Mouse (Mus musculus): Measurements from ENCODE around the gene Gm13420. TPM values are rescaled to one million over a fixed set of nuclear protein-coding genes. Genes with fewer than 3 reads are reported as not detected.

Gene Gm13420
- polyA plus RNA-seq, 1 experiment, result 0.96 TPM

DNA sequence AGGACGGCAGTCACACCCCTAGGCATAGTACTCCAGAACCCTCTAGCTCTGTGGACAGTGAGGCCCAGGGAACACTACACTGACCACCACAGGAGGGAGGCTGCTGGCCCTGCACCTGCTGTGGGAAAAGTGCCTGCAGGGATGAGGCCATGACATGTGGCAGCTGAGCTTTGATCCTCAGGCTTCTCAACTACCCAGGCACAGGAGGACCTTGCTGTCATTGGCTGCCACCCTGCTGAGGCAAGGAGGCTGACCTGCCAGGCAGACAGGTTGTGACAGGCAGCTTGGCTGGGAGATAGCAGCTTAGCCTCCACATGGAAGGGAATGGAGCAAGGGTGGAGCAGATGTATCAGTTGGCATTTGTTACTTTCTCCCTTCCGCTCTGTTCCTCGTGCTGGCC, 46.0 kb downstream of the Gm13420 start:
- Histone ChIP-seq H3K4me1 (ENCODE audit: control insufficient read depth, insufficient read depth, low read length) (0 out of 2 replicates have a peak, but pooled peaks cover 2% of the 10 kb centered on the region), H3K27ac (ENCODE audit: insufficient read depth, low read length) (no peak overlapping the region), H3K4me3 (ENCODE audit: insufficient read depth, low read length) (no peak overlapping the region)
- no peak for TF ChIP-seq CTCF (IDR thresholded peaks at IDR 0.05; ENCODE audit: extremely low read depth, insufficient read depth, low read length)
- no peak for TF ChIP-seq POLR2A (IDR thresholded peaks at IDR 0.05; ENCODE audit: extremely low read depth, insufficient read depth, low read length)

DNA sequence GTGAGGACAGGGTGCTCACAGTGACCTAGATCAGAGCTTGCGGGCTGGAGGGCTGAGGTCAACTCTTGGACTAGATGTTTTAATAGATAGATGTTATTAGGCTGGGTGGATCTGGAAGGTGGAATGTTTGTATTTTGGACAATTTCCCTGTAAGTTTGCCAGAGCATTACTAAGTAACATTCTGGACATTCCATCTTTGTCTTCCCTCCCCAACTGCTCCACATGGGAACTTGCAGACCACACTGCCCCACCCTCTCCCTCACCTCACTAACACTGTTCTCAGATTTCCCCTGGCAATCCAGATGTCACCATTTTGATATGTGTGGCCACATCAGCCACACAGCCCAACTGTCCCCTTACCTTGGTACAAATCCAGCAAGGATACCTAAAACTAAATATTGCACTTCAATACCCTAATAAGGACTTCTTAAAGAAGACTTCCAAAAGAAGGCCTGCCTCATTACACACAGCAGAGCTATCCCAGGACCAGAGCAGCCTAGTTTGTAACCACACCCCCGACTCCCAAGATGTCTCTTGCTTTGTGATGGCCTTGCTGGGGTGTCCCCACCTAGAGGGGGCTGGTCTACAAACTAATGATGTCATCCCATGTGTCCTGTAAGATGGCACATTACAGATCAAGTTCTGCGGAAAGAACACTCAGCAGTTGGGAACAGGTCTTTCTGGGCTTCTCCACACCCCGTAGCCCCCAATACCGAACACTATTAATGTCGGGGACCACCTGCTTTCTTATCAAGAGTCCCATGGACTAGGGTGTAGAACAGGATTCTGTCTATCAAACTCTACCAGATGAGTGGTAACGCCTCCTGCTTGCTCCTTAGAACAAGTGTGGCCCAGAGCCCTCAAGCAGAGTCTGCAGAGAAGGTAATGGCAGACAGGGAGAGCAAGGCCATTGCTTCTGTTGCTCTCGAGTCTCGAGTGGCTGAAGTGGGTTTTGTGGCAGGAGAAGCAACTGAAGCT, 48.1 kb downstream of the Gm13420 start:
- Histone ChIP-seq H3K4me1 (ENCODE audit: control insufficient read depth, insufficient read depth, low read length) (0 out of 2 replicates have a peak, but pooled peaks cover 2% of the 10 kb centered on the region), H3K4me3 (ENCODE audit: insufficient read depth, low read length) (no peak overlapping the region), H3K27ac (ENCODE audit: insufficient read depth, low read length) (no peak overlapping the region)
- TF ChIP-seq POLR2A (IDR thresholded peaks at IDR 0.05; ENCODE audit: extremely low read depth, insufficient read depth, low read length), result no peak
- no peak for TF ChIP-seq CTCF (IDR thresholded peaks at IDR 0.05; ENCODE audit: extremely low read depth, insufficient read depth, low read length)

DNA sequence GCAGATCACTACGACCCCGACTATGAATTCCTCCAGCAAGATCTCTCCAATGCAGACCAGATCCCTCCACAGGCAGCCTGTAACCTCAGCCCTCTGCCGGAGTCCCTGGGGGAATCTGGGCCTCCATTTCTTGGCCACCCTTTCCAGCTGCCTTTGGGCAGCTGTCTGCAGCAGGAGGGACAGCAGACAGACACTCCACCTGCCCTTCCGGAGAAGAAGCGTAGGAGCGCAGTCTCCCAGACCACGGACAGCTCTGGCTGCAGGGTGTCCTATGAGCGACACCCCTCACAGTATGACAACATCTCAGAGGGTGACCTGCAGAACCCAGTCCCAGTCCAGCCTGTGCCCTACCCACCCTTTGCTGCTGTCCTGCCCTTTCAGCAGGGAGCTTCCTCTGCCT, 49.3 kb downstream of the Gm13420 start:
- H3K4me1 ChIP-seq (ENCODE audit: control insufficient read depth, insufficient read depth, low read length), result 0 out of 2 replicates have a peak, but pooled peaks cover 2% of the 10 kb centered on the region
- H3K4me3 ChIP-seq (ENCODE audit: insufficient read depth, low read length), result no peak overlapping the region
- TF ChIP-seq POLR2A (IDR thresholded peaks at IDR 0.05; ENCODE audit: extremely low read depth, insufficient read depth, low read length) (no peak), CTCF (IDR thresholded peaks at IDR 0.05; ENCODE audit: extremely low read depth, insufficient read depth, low read length) (no peak)
- H3K27ac ChIP-seq (ENCODE audit: insufficient read depth, low read length), result no peak overlapping the region

DNA sequence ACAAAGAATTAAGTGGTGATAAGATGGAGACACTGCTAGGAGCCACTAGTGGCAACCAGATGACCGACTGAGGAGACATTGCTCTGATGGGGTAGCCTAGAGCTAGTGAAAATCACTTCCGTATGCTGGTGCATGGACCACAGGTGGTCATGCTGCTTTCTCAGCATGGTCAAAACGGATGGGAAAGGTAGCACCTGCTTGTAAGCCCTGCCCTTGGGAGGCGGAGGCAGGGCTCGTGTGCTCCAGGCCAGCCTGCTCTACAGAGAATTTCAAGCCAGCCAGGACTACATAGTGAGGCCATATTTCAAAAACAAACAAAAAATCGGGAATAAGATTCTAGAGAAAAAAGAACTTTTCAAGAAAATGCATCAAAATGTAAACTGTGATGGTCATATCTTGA, 50.1 kb downstream of the Gm13420 start:
- H3K4me3 ChIP-seq (ENCODE audit: insufficient read depth, low read length), result no peak overlapping the region
- H3K4me1 ChIP-seq (ENCODE audit: control insufficient read depth, insufficient read depth, low read length), result 0 out of 2 replicates have a peak, but pooled peaks cover 2% of the 10 kb centered on the region
- no peak overlapping the region for H3K27ac ChIP-seq (ENCODE audit: insufficient read depth, low read length)
- TF ChIP-seq CTCF (IDR thresholded peaks at IDR 0.05; ENCODE audit: extremely low read depth, insufficient read depth, low read length), result no peak
- TF ChIP-seq POLR2A (IDR thresholded peaks at IDR 0.05; ENCODE audit: extremely low read depth, insufficient read depth, low read length), result no peak

DNA sequence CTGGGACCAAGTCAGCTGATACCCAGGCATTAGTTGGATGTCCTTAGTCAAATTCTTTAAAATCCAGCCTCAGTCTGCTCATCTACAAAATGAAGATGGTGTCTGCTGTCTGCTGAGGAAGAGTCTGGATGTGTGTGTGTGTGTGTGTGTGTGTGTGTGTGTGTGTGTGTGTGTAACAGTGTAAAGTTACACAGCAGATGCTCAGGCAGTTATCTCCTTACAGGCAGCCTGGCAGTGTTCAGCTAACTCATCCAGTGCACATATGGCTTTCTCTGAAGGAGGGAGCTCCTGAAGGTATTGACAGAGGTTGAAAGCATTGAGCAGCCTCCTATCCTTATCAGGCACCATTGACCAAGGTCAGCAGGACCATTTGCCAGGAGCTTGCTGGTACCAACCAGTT, 50.6 kb downstream of the Gm13420 start:
- 0 out of 2 replicates have a peak, but pooled peaks cover 2% of the 10 kb centered on the region for H3K4me1 ChIP-seq (ENCODE audit: control insufficient read depth, insufficient read depth, low read length)
- H3K27ac ChIP-seq (ENCODE audit: insufficient read depth, low read length), result no peak overlapping the region
- no peak for TF ChIP-seq CTCF (IDR thresholded peaks at IDR 0.05; ENCODE audit: extremely low read depth, insufficient read depth, low read length)
- TF ChIP-seq POLR2A (IDR thresholded peaks at IDR 0.05; ENCODE audit: extremely low read depth, insufficient read depth, low read length), result no peak
- H3K4me3 ChIP-seq (ENCODE audit: insufficient read depth, low read length), result no peak overlapping the region

DNA sequence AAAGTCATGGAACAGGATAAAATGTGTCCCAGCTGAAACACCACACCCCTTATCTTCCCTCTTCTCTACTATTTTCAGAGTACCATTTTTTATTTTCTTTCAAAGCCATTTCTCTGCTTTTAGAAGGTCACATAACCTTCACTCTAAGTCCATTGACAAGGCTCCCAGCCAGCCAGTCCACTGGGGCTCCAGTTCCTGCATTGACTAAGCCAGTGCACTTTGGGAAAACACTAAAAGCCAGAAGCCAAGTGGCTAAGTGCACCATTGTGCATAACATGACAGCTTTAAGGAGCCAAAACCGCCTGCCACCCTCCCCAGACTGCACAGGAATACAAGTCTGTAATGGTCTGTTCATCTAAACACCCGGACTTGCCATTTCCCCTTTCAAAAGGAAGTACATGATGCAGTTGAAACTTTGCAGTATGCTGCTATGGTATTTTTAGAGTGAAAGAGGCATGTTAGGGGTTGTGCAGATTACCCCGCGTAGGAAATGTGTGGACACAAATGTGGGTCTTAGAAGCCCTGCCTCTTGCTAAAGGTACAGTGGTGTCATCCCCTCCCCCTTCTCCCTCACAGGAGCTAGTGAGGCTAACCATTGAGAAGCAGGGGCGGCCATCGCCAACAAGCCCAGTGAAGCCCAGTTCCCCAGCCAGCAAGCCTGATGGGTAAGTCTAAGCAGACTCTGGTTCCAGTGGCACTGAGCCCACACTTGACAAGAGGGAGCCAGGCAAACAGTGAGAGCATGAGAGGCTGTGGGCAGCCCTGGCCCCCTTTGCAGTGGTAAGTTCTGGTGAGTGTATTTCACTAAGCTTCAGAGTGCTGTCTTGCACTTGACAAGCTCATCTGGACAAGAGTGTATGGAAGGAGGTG, 52.8 kb downstream of the Gm13420 start:
- 0 out of 2 replicates have a peak, but pooled peaks cover 2% of the 10 kb centered on the region for H3K4me1 ChIP-seq (ENCODE audit: control insufficient read depth, insufficient read depth, low read length)
- TF ChIP-seq POLR2A (IDR thresholded peaks at IDR 0.05; ENCODE audit: extremely low read depth, insufficient read depth, low read length) (no peak), CTCF (IDR thresholded peaks at IDR 0.05; ENCODE audit: extremely low read depth, insufficient read depth, low read length) (no peak)
- H3K4me3 ChIP-seq (ENCODE audit: insufficient read depth, low read length), result no peak overlapping the region
- no peak overlapping the region for H3K27ac ChIP-seq (ENCODE audit: insufficient read depth, low read length)

DNA sequence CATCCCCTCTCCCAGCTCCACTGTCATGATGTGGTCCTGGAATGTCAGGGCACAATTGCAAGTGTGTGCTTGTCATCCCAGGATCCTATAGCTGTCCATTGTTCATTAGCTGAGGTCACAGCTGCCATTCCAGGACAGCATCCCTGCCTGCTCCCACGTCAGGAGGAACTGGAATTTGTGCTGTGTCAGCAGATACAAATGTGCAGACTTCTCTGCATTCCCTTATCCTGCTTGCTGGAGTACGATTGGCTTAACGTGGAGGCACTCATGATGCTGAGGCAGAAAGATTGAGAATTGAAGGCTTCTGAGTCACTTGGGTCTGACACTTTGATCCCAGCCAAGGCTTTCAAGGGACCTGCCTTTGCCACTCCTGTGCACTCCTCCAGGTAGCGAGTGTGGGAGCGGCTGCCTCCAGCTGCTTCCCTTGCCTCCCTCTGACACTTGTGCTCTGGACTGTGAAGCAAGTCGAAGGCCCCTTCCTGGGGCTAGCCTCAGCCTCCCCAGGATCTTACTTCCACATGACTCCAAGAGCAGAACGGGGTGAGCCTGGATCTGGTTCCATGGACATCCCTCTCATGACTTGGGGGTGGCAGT, 55.2 kb downstream of the Gm13420 start:
- H3K4me3 ChIP-seq (ENCODE audit: insufficient read depth, low read length), result no peak overlapping the region
- 0 out of 2 replicates have a peak, but pooled peaks cover 2% of the 10 kb centered on the region for H3K4me1 ChIP-seq (ENCODE audit: control insufficient read depth, insufficient read depth, low read length)
- TF ChIP-seq POLR2A (IDR thresholded peaks at IDR 0.05; ENCODE audit: extremely low read depth, insufficient read depth, low read length) (no peak), CTCF (IDR thresholded peaks at IDR 0.05; ENCODE audit: extremely low read depth, insufficient read depth, low read length) (no peak)
- no peak overlapping the region for H3K27ac ChIP-seq (ENCODE audit: insufficient read depth, low read length)

Other genes with a start within 250 kb of the Gm13420 start
- gene Rapgef1, start 132.0 kb downstream of the Gm13420 start, polyA plus RNA-seq (2012; rRNA removed), result 85.8 and 91.8 TPM in 2 replicates
- not detected in 2 replicates for gene Gm13547, start 7.6 kb upstream of the Gm13420 start, polyA plus RNA-seq (2012; rRNA removed)
- gene Coq4, start 35.8 kb upstream of the Gm13420 start, polyA plus RNA-seq (2012; rRNA removed), result 39.0 and 42.6 TPM in 2 replicates
- 37.6 and 40.0 TPM in 2 replicates for gene Trub2, start 36.8 kb upstream of the Gm13420 start, polyA plus RNA-seq (2012; rRNA removed)
- gene Slc27a4, start 50.9 kb upstream of the Gm13420 start, polyA plus RNA-seq (2012; rRNA removed), result 74.2 and 77.1 TPM in 2 replicates
- 68.6 and 75.0 TPM in 2 replicates for gene Urm1, start 68.4 kb upstream of the Gm13420 start, polyA plus RNA-seq (2012; rRNA removed)
- gene Cercam, start 117.5 kb upstream of the Gm13420 start, polyA plus RNA-seq (2012; rRNA removed), result 18.4 and 21.0 TPM in 2 replicates
- gene Odf2, start 137.5 kb upstream of the Gm13420 start, polyA plus RNA-seq (2012; rRNA removed), result 172 and 188 TPM in 2 replicates
- gene Gle1, start 183.7 kb upstream of the Gm13420 start, polyA plus RNA-seq (2012; rRNA removed), result 49.4 and 53.1 TPM in 2 replicates
- gene Sptan1, start 213.9 kb upstream of the Gm13420 start, polyA plus RNA-seq (2012; rRNA removed), result 772 and 816 TPM in 2 replicates

Measured in cortical plate, adult 2 months (tissue).